Mouse (Mus musculus) small intestine, adult 2 months (tissue): ENCODE results near the gene Mrgprf.

Experiments used
- CTCF ChIP-seq: fragments of 200-500 bp; IDR thresholded peaks from 2 replicates; pipeline ENCODE4 v1.5.1; 2012; ENCODE audit warnings: low read depth, mild to moderate bottlenecking, control low read depth, inconsistent platforms, low read length, moderate library complexity, mixed read lengths; ENCODE audit not compliant: insufficient replicate concordance, insufficient read length; ENCODE audit errors: extremely low read depth
- POLR2A ChIP-seq: fragments of 200-500 bp; IDR thresholded peaks from 2 replicates; pipeline ENCODE4 v1.6.1; 2012; ENCODE audit warnings: low read depth, mild to moderate bottlenecking, control low read depth, inconsistent platforms, low read length, moderate library complexity

DNA sequence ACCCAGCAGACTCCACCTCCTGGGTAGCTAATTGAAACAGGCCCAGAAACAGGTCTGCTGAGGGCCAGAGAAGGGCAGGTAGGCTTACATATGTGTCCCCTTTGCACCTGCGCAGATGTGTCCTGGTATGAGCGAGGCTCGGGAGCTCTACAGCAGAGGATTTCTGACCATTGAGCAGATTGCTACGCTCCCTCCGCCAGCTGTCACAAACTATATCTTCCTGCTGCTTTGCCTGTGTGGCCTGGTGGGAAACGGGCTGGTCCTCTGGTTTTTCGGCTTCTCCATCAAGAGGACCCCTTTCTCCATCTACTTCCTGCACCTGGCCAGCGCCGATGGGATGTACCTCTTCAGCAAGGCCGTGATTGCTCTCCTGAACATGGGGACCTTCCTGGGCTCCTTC, 7.0 kb downstream of the Mrgprf start:
- TF ChIP-seq CTCF (no peak), POLR2A (no peak)
